Mouse (Mus musculus) T-cell, adult 66 days (primary cell): ENCODE results near the gene Gm20736. TPM values are rescaled to one million over a fixed set of nuclear protein-coding genes. Genes with fewer than 3 reads are reported as not detected.

Source experiments
- total RNA-seq, 2 experiments: library from RNA; stranded (reverse); gene quantifications; 3 replicates in 1 of 2; 4 replicates in 1 of 2; pipeline ENCODE4 v1.2.4; 2023

The Gm20736 gene
- not detected for total RNA-seq

GRCm38 (mm10) chrY:65377390-65377789 is at the start of gene Gm20736:
Gene Gm20736 (plus strand): TSS chrY:65377690.

Other genes with a start within 250 kb of the Gm20736 start
- gene Gm20924, start 170.2 kb upstream of the Gm20736 start, total RNA-seq: not detected